Comparison of ENCODE assay signal across 24 mouse cellular contexts in the genomic region with DNA sequence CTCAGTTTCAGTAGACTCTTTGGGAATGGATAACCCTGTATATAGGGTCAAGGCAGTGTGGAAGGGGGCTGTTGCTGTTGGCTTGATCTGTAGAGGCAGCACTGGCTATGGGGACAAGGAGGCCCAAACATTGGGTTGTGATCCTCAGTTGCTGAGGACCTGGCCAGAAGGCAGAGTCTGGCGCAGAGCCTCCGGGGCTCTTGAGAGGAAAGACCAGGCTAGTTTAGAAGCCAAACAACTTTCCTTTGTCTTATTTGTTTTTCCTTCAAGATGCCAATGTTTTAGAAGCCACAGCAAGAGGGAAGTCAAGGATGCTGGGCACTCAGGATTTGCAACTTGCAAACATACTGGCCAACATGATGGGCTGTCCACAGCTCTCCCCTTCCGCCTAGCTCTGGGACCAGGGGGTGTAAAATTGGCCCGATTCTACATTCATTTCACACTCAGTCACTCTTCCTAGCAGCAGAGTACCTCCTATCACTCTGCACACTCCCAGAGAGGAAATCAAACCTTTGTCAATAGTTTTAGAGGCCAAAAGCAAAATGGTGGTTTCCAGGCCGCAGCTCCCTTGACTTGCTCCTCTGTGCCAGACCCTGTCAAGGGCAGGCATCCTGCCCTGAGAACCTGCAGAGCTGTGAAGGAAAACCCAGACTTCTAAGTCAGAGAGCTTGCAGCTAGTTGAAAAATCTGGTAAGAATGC.
A peak's percentile ranks its signal among the peaks of the same experiment; 100 is the strongest.
DNase-seq lines count a peak whose midpoint lies in the region; ATAC-seq lines count a peak whose summit lies in the region.
"Had no signal": no experiment of that assay in that cellular context is flagged by ENCODE, and none has a peak within 500 bp of the region (broad histone marks: within the 10 kb centered on the region; RNA-seq: fewer than 3 reads in every experiment).

No protein-coding gene starts in this region.

- no peaks in the 10 kb centered on the region for H3K27me3 ChIP-seq in heart, embryonic 12.5 days (replicated peaks)
- no peaks in the 10 kb centered on the region for H3K27me3 ChIP-seq in forebrain, embryonic 13.5 days
- H3K27me3 ChIP-seq: embryonic facial prominence, embryonic 12.5 days; embryonic facial prominence, embryonic 15.5 days; forebrain, embryonic 12.5 days had no signal

- no peaks in the 10 kb centered on the region for H3K4me1 ChIP-seq in heart, embryonic 12.5 days (replicated peaks)
- H3K4me1 ChIP-seq in forebrain, embryonic 13.5 days = peaks cover 9% of the 10 kb centered on the region
- H3K4me1 ChIP-seq: embryonic facial prominence, embryonic 12.5 days; embryonic facial prominence, embryonic 15.5 days had no signal

- 84% methylated on average over 5 of the region's 5 CpGs for WGBS in heart, embryonic 12.5 days
- 96% methylated on average over 5 of the region's 5 CpGs for WGBS in forebrain, embryonic 13.5 days

- intact Hi-C loops in heart, postnatal 10 days (cut with DNase I) = no loop called here
- intact Hi-C loops in heart, postnatal 25 days (cut with DNase I) = no loop called here

- no peaks in the 10 kb centered on the region for H3K36me3 ChIP-seq in heart, embryonic 12.5 days
- 0 out of 2 replicates have a peak, but pooled peaks cover 6% of the 10 kb centered on the region for H3K36me3 ChIP-seq in forebrain, embryonic 13.5 days (ENCODE audit: poor library complexity, severe bottlenecking)
- H3K36me3 ChIP-seq: embryonic facial prominence, embryonic 12.5 days; embryonic facial prominence, embryonic 15.5 days; forebrain, embryonic 12.5 days had no signal

- H3K9ac ChIP-seq in heart, embryonic 12.5 days = no peak overlapping the region
- no peak overlapping the region for H3K9ac ChIP-seq in forebrain, embryonic 13.5 days
- H3K9ac ChIP-seq: embryonic facial prominence, embryonic 12.5 days; embryonic facial prominence, embryonic 15.5 days; forebrain, embryonic 12.5 days; hindbrain, embryonic 14.5 days had no signal

- H3K4me2 ChIP-seq in heart, embryonic 12.5 days = no peak overlapping the region
- no peak overlapping the region for H3K4me2 ChIP-seq in forebrain, embryonic 13.5 days
- H3K4me2 ChIP-seq: embryonic facial prominence, embryonic 12.5 days; embryonic facial prominence, embryonic 15.5 days; forebrain, embryonic 12.5 days; hindbrain, embryonic 14.5 days had no signal

- H3K27ac ChIP-seq in heart, embryonic 12.5 days (ENCODE audit: poor library complexity, severe bottlenecking) = no peak overlapping the region
- no peak overlapping the region for H3K27ac ChIP-seq in forebrain, embryonic 13.5 days
- H3K27ac ChIP-seq: embryonic facial prominence, embryonic 12.5 days; embryonic facial prominence, embryonic 15.5 days; forebrain, embryonic 12.5 days; hindbrain, embryonic 14.5 days; hindbrain, postnatal 0 days had no signal

- H3K9me3 ChIP-seq in heart, embryonic 12.5 days (replicated peaks) = no peaks in the 10 kb centered on the region
- no peaks in the 10 kb centered on the region for H3K9me3 ChIP-seq in forebrain, embryonic 13.5 days (replicated peaks)
- H3K9me3 ChIP-seq: embryonic facial prominence, embryonic 12.5 days; embryonic facial prominence, embryonic 15.5 days; forebrain, embryonic 12.5 days had no signal

- no peak overlapping the region for H3K4me3 ChIP-seq in heart, embryonic 12.5 days
- no peak overlapping the region for H3K4me3 ChIP-seq in forebrain, embryonic 13.5 days
- H3K4me3 ChIP-seq: embryonic facial prominence, embryonic 12.5 days; embryonic facial prominence, embryonic 15.5 days; forebrain, embryonic 12.5 days had no signal

- no peak for ATAC-seq in heart, embryonic 12.5 days (ENCODE audit: insufficient number of reproducible peaks, low FRiP score)
- no peak for ATAC-seq in forebrain, embryonic 13.5 days
- ATAC-seq: CD4-positive, CD25-positive, alpha-beta regulatory T cell, adult 4 months; forebrain, embryonic 16.5 days; hindbrain, postnatal 0 days; inflammation-experienced regulatory T-cells, adult 6 months; intestine, embryonic 16.5 days had no signal

- peak; percentile 48 to 54 for DNase-seq in heart, adult 18-20 months
- DNase-seq in heart, adult 8-10 months (ENCODE audit: low spot score) = no peak
- peak; percentile 22 to 25 for DNase-seq in heart, postnatal 10 days
- DNase-seq in heart, postnatal 25 days (ENCODE audit: low spot score) = peak; percentile 2
- no peak for DNase-seq in natural killer cell, adult 2 months (ENCODE audit: low spot score in 2 of 2)
- DNase-seq: adrenal gland, adult 2 months; adrenal gland, postnatal 14 days; cerebellum, adult 18-20 months; cerebellum, adult 9-10 months; cerebellum, postnatal 14 days; gastrocnemius, postnatal 14 days; kidney, adult 18-20 months; kidney, adult 9 months had no signal

Comparison
In these comparisons a context has a peak if more than half of its experiments do, and no peak if none do; other contexts are left out.
1. DNase-seq: peak in heart, adult 18-20 months (2 of 2), heart, postnatal 10 days (2 of 2) and heart, postnatal 25 days (single experiment); none in heart, adult 8-10 months (single experiment) and natural killer cell, adult 2 months (0 of 2).